Mouse (Mus musculus) heart, adult 18-20 months (tissue): ENCODE measurements around the gene Alx3. TPM values are rescaled to one million over a fixed set of nuclear protein-coding genes. Genes with fewer than 3 reads are reported as not detected.
"Not testable (repeated sequence)": the region's sequence is repeated elsewhere in the genome, so short reads cannot be mapped to it uniquely, and the experiment has no call there.

Experiments used
- DNase-seq, 2 experiments: peaks; one replicate each; pipeline ENCODE4 v3.0.0; 2021 to 2022; ENCODE audit warnings: mixed read lengths in 1 of 2
- total RNA-seq, 2 experiments: library from RNA; stranded (reverse); gene quantifications; 2 replicates each; pipeline ENCODE4 v1.2.3; 2021

Gene Alx3
- total RNA-seq, 2 experiments from 2014 or later = not detected

GRCm38 (mm10) chr3:107624424-107624823, 29.6 kb downstream of the Alx3 start:
- no peak for DNase-seq

- no peak for DNase-seq
These were observed 30.7 kb downstream of the Alx3 start for GRCm38 (mm10) chr3:107625536-107625935.

GRCm38 (mm10) chr3:107626751-107627150, 31.9 kb downstream of the Alx3 start:
- DNase-seq = no peak

- no peak for DNase-seq
These were observed 32.8 kb downstream of the Alx3 start for GRCm38 (mm10) chr3:107627641-107628040.

GRCm38 (mm10) chr3:107628551-107628950, 33.7 kb downstream of the Alx3 start:
- no peak for DNase-seq

- DNase-seq = no peak
These were observed 34.6 kb downstream of the Alx3 start for GRCm38 (mm10) chr3:107629411-107629810.

GRCm38 (mm10) chr3:107630682-107631522, 36.1 kb downstream of the Alx3 start, which contains the start of gene Gm10961:
Gm10961 (plus strand) TSS chr3:107631322.
- DNase-seq = peak in 1 of 2 experiments; percentile 51

- DNase-seq = peak; percentile 96 to 97
These were observed 36.7 kb downstream of the Alx3 start, which contains the start of gene Strip1 for GRCm38 (mm10) chr3:107631523-107631958. Strip1 (minus strand) TSS chr3:107631694.

GRCm38 (mm10) chr3:107632786-107633185, 38.0 kb downstream of the Alx3 start:
- DNase-seq = no peak

- DNase-seq = no peak
These were observed 39.1 kb downstream of the Alx3 start for GRCm38 (mm10) chr3:107633906-107634305.

GRCm38 (mm10) chr3:107635836-107636235, 41.0 kb downstream of the Alx3 start:
- DNase-seq = no peak

GRCm38 (mm10) chr3:107636236-107636635, 41.4 kb downstream of the Alx3 start:
- DNase-seq = no peak

- no peak for DNase-seq
These were observed 42.9 kb downstream of the Alx3 start for GRCm38 (mm10) chr3:107637606-107638172.

- peak in 1 of 2 experiments; percentile 10 for DNase-seq
These were observed 52.1 kb downstream of the Alx3 start for GRCm38 (mm10) chr3:107646947-107647346.

- not testable (repeated sequence) for DNase-seq
These were observed 55.4 kb downstream of the Alx3 start for GRCm38 (mm10) chr3:107650276-107650675.

- DNase-seq = no peak
These were observed 58.1 kb downstream of the Alx3 start for GRCm38 (mm10) chr3:107652968-107653367.

- no peak for DNase-seq
These were observed 60.0 kb downstream of the Alx3 start for GRCm38 (mm10) chr3:107654861-107655260.

Other genes with a start within 250 kb of the Alx3 start
- gene Kcnc4, start 135.5 kb upstream of the Alx3 start, total RNA-seq = under 1 TPM; 0.17 to 0.23 TPM
- 1 to 10 TPM; 4.1 to 6.9 TPM for gene Slc6a17, start 77.0 kb upstream of the Alx3 start, total RNA-seq
- gene Ubl4b, start 40.0 kb upstream of the Alx3 start, total RNA-seq = not detected
- not detected for gene Gm10961, start 36.3 kb downstream of the Alx3 start, total RNA-seq
- gene Strip1, start 36.7 kb downstream of the Alx3 start, total RNA-seq = 10 to 100 TPM; 21.5 to 21.6 TPM
- gene Ahcyl1, start 101.5 kb downstream of the Alx3 start, total RNA-seq = 10 to 100 TPM; 73.1 to 90.9 TPM
- gene Csf1, start 165.4 kb downstream of the Alx3 start, total RNA-seq = 10 to 100 TPM; 25.5 to 25.8 TPM